In genomic region chr4:45540151-45540933, GRCm38 (mm10) we compare ENCODE assay signal across 17 mouse cellular contexts. TPM values are rescaled to one million over a fixed set of nuclear protein-coding genes. Genes with fewer than 3 reads are reported as not detected.
DNase-seq lines count a peak whose midpoint lies in the region; ATAC-seq lines count a peak whose summit lies in the region.
"Had no signal": no experiment of that assay in that cellular context is flagged by ENCODE, and none has a peak within 500 bp of the region (broad histone marks: within the 10 kb centered on the region; RNA-seq: fewer than 3 reads in every experiment).

No protein-coding gene starts in this region.

- no peak overlapping the region for H3K4me3 ChIP-seq in hindbrain, embryonic 16.5 days (ENCODE audit: low read length)
- H3K4me3 ChIP-seq in hindbrain, embryonic 13.5 days, result no peak overlapping the region
- H3K4me3 ChIP-seq in midbrain, embryonic 14.5 days (replicated peaks; ENCODE audit: low read depth, low read length), result no peak overlapping the region
- H3K4me3 ChIP-seq: embryonic facial prominence, embryonic 12.5 days; left cerebral cortex, adult 2 months; limb, embryonic 15.5 days had no signal

- peak; percentile 63 for DNase-seq in MN1 (ENCODE audit: low spot score)
- DNase-seq in Muller cell, postnatal 12 days (ENCODE audit: inconsistent ontology term), result peak; percentile 77
- peak; percentile 52 for DNase-seq in midbrain, embryonic 14.5 days
- no peak for DNase-seq in cerebellum, adult 8-10 months
- DNase-seq in adrenal gland, adult 18-20 months (ENCODE audit: low spot score in 2 of 2), result no peak
- DNase-seq in embryo, embryonic 9.5 days (ENCODE audit: extremely low spot score), result no peak
- DNase-seq: cerebellum, postnatal 36 days; gastrocnemius, postnatal 14 days; liver, postnatal 0 days; right cerebral cortex, postnatal 25 days; thymus, postnatal 4 days had no signal

- no peak overlapping the region for H3K27ac ChIP-seq in hindbrain, embryonic 16.5 days (ENCODE audit: low read depth, low read length)
- no peak overlapping the region for H3K27ac ChIP-seq in hindbrain, embryonic 13.5 days
- no peak overlapping the region; the same call in 1 of the 2 replicates for H3K27ac ChIP-seq in midbrain, embryonic 14.5 days (replicated peaks; ENCODE audit: low read depth, low read length)
- H3K27ac ChIP-seq: embryonic facial prominence, embryonic 12.5 days; left cerebral cortex, adult 2 months; limb, embryonic 15.5 days had no signal

- 63% methylated on average over 15 of the region's 15 CpGs for WGBS in hindbrain, embryonic 16.5 days
- 70% methylated on average over 15 of the region's 15 CpGs for WGBS in hindbrain, embryonic 13.5 days
- 44% methylated on average over 15 of the region's 15 CpGs for WGBS in midbrain, embryonic 14.5 days

- peak; percentile 45; the same call in 1 of the 2 replicates for ATAC-seq in hindbrain, embryonic 16.5 days
- no peak for ATAC-seq in hindbrain, embryonic 13.5 days (ENCODE audit: low FRiP score)
- ATAC-seq in midbrain, embryonic 14.5 days (ENCODE audit: low FRiP score, low TSS enrichment), result no peak; the same call in 1 of the 2 replicates
- ATAC-seq: CD4-positive, CD25-positive, alpha-beta regulatory T cell, adult 4 months; liver, postnatal 0 days had no signal

- H3K4me1 ChIP-seq in hindbrain, embryonic 16.5 days (ENCODE audit: control insufficient read depth, insufficient read depth, low read depth, low read length), result peaks cover 2% of the 10 kb centered on the region
- 0 out of 2 replicates have a peak, but pooled peaks cover 3% of the 10 kb centered on the region for H3K4me1 ChIP-seq in hindbrain, embryonic 13.5 days (replicated peaks)
- H3K4me1 ChIP-seq in midbrain, embryonic 14.5 days (ENCODE audit: control insufficient read depth, insufficient read depth, low read length), result 0 out of 2 replicates have a peak, but pooled peaks cover 3% of the 10 kb centered on the region
- H3K4me1 ChIP-seq: embryonic facial prominence, embryonic 12.5 days had no signal

- H3K36me3 ChIP-seq in hindbrain, embryonic 16.5 days (ENCODE audit: control insufficient read depth, insufficient read depth, low read length), result no peaks in the 10 kb centered on the region
- no peaks in the 10 kb centered on the region for H3K36me3 ChIP-seq in hindbrain, embryonic 13.5 days
- no peaks in the 10 kb centered on the region for H3K36me3 ChIP-seq in midbrain, embryonic 14.5 days (ENCODE audit: control insufficient read depth, insufficient read depth, low read length)
- H3K36me3 ChIP-seq: embryonic facial prominence, embryonic 12.5 days; limb, embryonic 15.5 days had no signal

- H3K27me3 ChIP-seq in hindbrain, embryonic 16.5 days (replicated peaks; ENCODE audit: control insufficient read depth, insufficient read depth, low read length), result no peaks in the 10 kb centered on the region
- H3K27me3 ChIP-seq in hindbrain, embryonic 13.5 days, result 0 out of 2 replicates have a peak, but pooled peaks cover 6% of the 10 kb centered on the region
- no peaks in the 10 kb centered on the region for H3K27me3 ChIP-seq in midbrain, embryonic 14.5 days (ENCODE audit: control insufficient read depth, insufficient read depth, low read length)
- H3K27me3 ChIP-seq: embryonic facial prominence, embryonic 12.5 days; limb, embryonic 15.5 days had no signal

- no peaks in the 10 kb centered on the region for H3K9me3 ChIP-seq in hindbrain, embryonic 16.5 days (ENCODE audit: control insufficient read depth, low read length)
- H3K9me3 ChIP-seq in hindbrain, embryonic 13.5 days, result no peaks in the 10 kb centered on the region
- H3K9me3 ChIP-seq in midbrain, embryonic 14.5 days (ENCODE audit: control insufficient read depth, low read length), result no peaks in the 10 kb centered on the region
- H3K9me3 ChIP-seq: embryonic facial prominence, embryonic 12.5 days; limb, embryonic 15.5 days had no signal

- no peak overlapping the region for H3K4me2 ChIP-seq in hindbrain, embryonic 16.5 days (ENCODE audit: low read length)
- no peak overlapping the region for H3K4me2 ChIP-seq in hindbrain, embryonic 13.5 days
- H3K4me2 ChIP-seq in midbrain, embryonic 14.5 days (ENCODE audit: low read length), result no peak overlapping the region
- H3K4me2 ChIP-seq: embryonic facial prominence, embryonic 12.5 days; limb, embryonic 15.5 days had no signal

- H3K9ac ChIP-seq in hindbrain, embryonic 16.5 days (ENCODE audit: low read depth, low read length), result no peak overlapping the region
- H3K9ac ChIP-seq in hindbrain, embryonic 13.5 days, result no peak overlapping the region
- H3K9ac ChIP-seq in midbrain, embryonic 14.5 days (replicated peaks; ENCODE audit: low read length), result no peak overlapping the region; the same call in 1 of the 2 replicates
- H3K9ac ChIP-seq: embryonic facial prominence, embryonic 12.5 days; limb, embryonic 15.5 days; liver, postnatal 0 days had no signal

RNA-seq across cellular contexts. Expression of gene Shb, which starts 8.1 kb away (rescaled TPM):
- 2.6 and 3.8 TPM in 2 replicates for polyA plus RNA-seq in hindbrain, embryonic 16.5 days (2015; fragmentation: Nextera tagmentation; extraction: Ambion mirVana)
- 3.8 and 5.7 TPM in 2 replicates for polyA plus RNA-seq in hindbrain, embryonic 13.5 days (2015; fragmentation: Nextera tagmentation; extraction: Ambion mirVana)
- 10.2 and 10.4 TPM in 2 replicates for polyA plus RNA-seq in midbrain, embryonic 14.5 days (2014; fragmentation: Nextera tagmentation; extraction: Ambion mirVana)
- total RNA-seq in adrenal gland, adult 18-20 months (2021), result 100 to 1,000 TPM in 1 of 2 experiments, 10 to 100 TPM in 1; 75.3 to 151 TPM

Comparison
In these comparisons a context has a peak if more than half of its experiments do, and no peak if none do; other contexts are left out.
1. DNase-seq: peak in MN1 (single experiment), Muller cell, postnatal 12 days (single experiment) and midbrain, embryonic 14.5 days (single experiment); none in cerebellum, adult 8-10 months (single experiment), adrenal gland, adult 18-20 months (0 of 2) and embryo, embryonic 9.5 days (single experiment).